Mouse (Mus musculus) ovary, postnatal 36 days (tissue): ENCODE measurements around the gene Spry1.
"Not testable (repeated sequence)": the region's sequence is repeated elsewhere in the genome, so short reads cannot be mapped to it uniquely, and the experiment has no call there.

Source experiments
- DNase-seq: peaks from one replicate; pipeline ENCODE4 v3.0.0; 2022; ENCODE audit warnings: low spot score, mixed read lengths

Gene Spry1

DNA sequence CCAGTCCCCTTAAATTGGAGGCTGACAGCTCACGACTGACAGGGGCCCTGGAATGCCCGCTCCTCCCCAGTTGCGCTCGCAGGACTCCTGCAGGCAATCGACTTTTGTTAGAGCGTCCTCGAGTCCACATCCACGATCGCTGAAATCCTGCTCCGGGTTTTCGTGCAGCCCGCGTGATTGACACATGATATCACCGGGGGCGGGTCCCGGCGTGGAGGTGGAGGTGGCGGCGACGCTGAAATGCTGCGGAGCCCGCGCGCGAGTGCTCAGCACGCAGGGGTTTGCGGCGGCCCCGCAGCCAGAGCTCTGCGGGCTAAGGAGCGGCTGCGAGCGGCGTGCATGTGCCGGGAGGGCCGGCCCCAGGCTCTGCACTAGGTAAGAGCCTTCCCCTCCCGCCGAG, at the start of gene Spry1:
Gene Spry1, plus strand, starts transcription at position 258 of the 400 bp plus-strand sequence.
- DNase-seq = peak; percentile 89

DNA sequence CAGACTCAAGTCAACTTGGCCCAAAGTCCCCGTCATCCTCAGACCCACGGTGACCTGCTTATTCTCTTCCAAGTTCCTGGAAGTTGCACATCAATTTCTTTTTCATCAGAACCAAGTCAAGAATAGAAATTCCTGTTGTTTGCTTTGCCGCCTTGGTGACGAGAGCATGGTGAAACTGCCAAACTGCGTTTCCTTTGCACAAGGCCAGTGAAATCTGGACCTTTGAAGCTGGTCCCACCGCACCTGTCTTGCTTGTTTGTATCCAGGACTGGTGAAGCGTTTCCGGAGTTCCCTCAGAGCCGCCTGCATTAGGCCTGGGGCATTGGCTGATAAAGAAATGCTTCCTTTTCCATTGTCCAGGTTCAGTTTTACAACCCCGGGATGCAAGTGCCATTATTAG, 44.0 kb upstream of the Spry1 start:
- no peak for DNase-seq

GRCm38 (mm10) chr3:37596519-37596918, 43.2 kb upstream of the Spry1 start:
- no peak for DNase-seq

DNA sequence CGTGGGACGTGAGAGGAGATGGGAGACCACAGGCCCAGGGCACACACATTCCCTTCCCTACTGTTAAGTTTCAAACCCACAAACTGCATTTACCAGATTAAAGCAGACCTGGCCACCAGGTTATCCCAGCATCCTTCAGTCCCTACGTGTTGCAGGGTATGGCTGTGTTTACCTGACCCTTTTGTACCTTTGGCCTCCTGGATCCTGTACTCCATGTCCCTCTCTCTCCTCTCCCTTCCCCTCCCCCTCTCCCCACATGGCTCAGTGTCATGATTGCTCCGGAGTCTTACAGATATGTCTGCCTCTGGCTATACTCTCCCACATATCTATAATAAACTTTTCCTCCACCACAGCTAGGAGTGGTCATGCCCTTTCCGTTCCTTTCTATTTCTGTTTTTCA, 42.5 kb upstream of the Spry1 start:
- DNase-seq = no peak

DNA sequence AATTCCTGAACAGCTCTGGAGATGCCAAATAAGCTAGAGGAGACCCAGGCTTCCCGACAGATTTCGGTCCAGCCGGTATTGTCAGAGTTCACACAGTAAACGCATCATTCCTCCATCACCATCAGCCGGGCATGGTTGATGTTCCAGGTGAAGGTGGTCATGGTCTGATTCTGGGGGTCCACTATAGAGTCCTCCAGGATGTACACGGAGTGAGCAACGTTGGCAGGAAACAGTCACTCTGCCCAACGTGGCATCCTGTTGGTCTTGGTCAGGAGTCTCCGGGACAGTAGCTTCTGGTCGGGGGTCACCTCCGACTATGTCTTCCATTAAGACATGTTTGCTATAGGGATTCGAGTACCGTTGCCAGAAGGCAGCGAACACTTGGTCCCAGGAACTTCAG, 40.1 kb upstream of the Spry1 start:
- not testable (repeated sequence) for DNase-seq

DNA sequence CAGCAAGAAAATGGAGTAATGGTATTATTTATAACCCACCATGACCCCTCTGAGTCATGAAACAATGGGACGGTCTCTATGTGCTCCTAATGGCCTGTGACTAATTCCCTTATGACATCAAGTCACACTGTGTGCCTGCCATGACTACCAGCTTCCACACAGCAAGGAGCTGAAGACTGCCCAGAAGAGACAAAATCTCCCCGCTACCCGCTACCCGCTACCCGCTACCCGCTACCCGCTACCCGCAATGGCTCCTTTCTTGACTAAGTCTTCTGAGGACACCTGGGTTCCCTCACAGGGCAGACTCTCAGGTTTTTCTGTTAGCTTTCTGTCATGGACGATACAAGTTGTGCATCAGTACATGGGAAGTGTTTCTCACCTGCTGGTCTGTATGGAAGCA, 37.4 kb upstream of the Spry1 start:
- DNase-seq = no peak

GRCm38 (mm10) chr3:37602890-37603289, 36.9 kb upstream of the Spry1 start:
- DNase-seq = no peak

DNA sequence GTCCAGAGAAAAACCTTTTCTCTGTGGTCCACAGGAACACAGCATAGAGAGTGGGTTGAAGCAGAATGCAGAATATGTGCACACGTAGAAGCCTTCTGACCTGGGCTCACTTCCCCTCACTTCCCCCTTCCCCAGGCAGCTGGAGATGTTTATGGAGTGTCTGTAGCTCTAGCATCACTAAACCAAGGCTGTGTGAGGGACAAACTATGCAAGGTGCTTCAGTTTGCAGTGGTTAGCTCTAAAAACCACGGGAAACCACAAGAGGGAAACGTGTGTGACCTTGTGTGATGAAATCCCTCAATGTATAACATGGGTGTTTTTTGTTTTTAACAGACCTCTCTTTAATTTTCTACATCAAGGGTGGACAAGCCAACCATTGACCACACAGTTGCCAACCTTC, 36.2 kb upstream of the Spry1 start:
- DNase-seq = no peak

- no peak for DNase-seq
Measured at GRCm38 (mm10) chr3:37604976-37605875, 34.5 kb upstream of the Spry1 start.

DNA sequence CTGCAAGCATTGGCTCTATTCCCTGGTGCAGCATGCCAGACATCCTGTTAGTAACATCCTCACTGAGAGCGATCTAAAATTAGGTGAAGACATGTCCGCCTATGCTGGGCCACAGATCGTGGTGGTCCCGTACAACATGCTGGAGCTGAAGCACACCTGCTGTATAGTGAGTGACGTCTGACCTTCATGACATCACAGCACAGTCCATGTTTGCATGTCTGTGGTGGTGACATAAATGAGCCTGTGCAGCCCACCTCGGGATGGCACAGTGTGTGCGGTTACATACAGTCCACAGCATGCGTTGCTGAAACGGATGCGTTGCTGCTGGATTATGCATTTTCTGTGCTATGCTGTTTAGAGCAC, 33.9 kb upstream of the Spry1 start:
- DNase-seq = no peak

- no peak for DNase-seq
Measured at GRCm38 (mm10) chr3:37608926-37609325, 30.8 kb upstream of the Spry1 start.

- no peak for DNase-seq
Measured at GRCm38 (mm10) chr3:37610670-37611069, 29.1 kb upstream of the Spry1 start.

- no peak for DNase-seq
Measured at GRCm38 (mm10) chr3:37613722-37614121, 26.0 kb upstream of the Spry1 start.

DNA sequence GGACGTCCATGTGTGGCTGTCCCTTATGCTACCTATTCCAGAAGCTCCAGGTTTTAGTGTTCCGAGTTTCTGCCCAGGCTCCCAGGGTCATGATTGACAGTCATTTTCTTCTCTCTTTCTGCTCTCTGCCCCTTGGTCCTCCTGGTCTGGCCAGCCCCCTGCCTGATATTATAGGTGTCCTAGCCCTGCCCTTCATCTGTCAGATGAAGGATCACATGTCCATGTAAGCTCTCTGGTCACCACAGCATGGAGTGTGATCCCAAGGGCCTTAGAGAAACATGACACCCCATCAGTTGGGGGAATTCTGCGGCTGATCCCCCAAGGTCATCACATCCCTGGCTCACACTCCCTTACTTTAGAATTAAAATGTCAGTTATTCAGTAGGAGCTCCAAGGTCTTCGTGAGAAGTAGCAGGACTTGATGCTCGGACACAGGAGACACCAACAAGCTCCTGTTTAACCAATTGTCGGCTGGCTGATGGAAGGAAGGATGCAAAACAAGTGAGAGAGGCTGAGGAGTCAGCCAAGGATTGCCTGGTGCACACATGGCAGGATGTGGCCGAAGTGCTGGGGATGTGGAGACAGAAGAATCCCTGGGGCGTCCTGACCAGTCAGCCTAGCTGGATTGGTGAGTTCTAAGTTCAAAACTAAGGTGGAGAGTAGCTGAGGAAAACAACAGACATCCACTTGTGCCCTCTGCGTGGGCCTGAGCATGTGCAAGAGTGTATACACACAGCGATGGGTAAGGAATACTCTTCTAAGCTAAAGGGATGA, 24.7 kb upstream of the Spry1 start:
- no peak for DNase-seq

GRCm38 (mm10) chr3:37616586-37617547, 22.9 kb upstream of the Spry1 start:
- DNase-seq = no peak

DNA sequence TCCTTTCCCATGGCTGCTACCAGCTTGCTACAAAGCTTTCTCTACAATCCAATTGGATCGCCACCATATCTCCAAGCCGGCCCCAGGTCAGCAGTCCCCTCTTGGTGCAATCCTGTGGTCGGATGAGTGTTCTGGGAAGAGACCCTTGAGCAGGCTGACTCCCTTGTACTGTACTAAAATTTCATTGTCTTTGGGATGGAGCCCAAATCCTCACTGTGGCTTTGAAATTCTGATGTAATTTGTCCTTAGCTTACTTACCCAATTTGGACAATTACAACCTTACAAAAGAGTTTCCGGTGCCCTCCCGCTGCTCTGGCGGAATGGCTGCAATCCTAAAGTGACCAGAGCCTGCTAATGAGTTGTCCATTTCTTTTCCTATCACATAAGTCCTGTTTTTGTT, 7.5 kb upstream of the Spry1 start:
- no peak for DNase-seq

DNA sequence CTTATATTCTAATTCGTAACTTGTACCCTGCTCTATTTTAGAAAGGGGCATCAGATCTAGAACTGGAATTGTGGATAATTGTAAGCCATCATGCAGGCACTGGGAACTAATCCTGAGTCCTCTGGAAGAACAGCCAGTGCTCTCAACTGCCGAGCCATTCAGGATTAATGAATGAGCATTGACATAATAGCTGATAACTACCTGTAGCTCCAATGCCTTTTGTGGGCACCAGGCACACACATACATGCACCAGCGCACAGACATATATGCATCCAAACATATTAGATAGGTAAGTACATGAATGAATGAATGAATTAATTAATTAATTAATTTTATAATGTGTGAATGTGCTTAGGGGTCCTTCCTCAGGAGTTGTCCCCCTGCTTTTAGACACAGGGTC, 7.0 kb upstream of the Spry1 start:
- no peak for DNase-seq

DNA sequence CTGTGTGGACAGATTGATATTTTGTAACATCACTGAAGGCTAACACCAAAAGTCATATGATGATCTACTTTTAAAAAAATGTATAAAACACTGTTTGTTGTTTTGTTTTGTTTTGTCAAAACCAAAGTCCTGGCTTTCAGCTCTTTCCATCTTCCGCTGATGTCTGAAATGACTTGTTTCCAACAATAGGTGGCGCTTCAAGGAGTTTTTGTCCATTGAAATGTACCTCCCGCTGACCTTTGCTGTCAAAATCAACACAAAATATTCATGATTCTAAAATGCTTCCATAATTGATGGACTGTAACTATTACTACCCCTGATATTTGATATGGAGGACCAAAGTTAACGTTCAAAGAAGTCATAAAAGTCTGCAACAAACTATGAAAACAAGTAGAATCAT, 5.1 kb upstream of the Spry1 start:
- no peak for DNase-seq

DNA sequence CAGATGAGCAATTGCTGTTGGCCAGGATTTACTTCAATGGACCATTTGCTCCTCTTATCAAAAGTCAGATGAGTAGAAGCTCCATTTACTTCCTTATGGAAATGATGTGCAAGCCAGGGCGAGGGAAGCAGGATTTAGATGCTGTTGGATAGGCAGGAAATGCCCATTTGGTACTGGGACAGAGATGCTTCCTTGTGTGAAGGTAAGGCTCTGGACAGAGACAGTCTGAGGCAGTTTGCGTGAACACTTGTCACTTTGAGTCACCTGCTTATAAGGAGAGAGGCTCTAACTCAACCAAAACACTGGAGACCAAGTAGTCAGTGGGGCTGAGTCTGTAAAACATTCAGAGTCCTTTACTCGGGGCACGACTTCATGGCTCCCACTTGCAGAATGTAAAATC, 2.8 kb upstream of the Spry1 start:
- DNase-seq = no peak

DNA sequence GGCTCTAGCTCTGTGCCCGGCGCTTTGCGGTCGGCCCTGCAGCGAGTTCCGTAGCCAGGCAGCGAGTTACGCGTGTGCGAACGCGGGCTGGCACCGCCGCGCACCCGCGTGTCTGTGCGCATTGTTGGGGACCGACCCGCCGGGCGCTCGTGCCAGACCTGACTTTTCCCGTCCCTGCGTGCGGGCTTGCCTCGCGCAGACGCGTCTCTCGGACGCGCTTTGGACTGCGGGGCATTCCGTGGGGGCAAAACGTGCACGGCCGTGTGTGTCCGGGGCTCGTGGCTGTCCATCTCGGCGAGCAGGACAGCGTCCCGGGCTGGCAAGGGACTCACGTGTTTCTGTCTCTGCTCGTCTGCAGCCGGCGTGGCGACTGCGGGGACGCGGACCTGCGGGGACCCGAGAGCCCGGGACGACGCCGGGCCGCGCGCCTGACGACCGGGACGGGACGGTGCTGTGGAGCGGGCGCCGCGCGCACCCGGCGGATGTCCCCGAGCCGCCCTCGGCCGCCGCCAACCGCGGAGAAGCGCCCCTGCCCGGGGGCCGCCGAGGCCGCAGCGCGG, 495 bp downstream of the Spry1 start:
- DNase-seq = peak; percentile 42

GRCm38 (mm10) chr3:37640810-37641209, 1.1 kb downstream of the Spry1 start:
- DNase-seq = peak; percentile 73
